Mouse (Mus musculus) effector memory CD4-positive, alpha-beta T cell, adult 5 months (primary cell): Measurements from ENCODE around the gene Olfr965. TPM values are rescaled to one million over a fixed set of nuclear protein-coding genes. Genes with fewer than 3 reads are reported as not detected.

ENCODE experiments used
- polyA plus RNA-seq: library from polyadenylated mRNA; unstranded; fragments of 100-300 nt; shearing (Covaris generic); gene quantifications from one replicate; pipeline ENCODE4 v1.2.1, GENCODE M21; 2017

Gene Olfr965
- not detected for polyA plus RNA-seq

DNA sequence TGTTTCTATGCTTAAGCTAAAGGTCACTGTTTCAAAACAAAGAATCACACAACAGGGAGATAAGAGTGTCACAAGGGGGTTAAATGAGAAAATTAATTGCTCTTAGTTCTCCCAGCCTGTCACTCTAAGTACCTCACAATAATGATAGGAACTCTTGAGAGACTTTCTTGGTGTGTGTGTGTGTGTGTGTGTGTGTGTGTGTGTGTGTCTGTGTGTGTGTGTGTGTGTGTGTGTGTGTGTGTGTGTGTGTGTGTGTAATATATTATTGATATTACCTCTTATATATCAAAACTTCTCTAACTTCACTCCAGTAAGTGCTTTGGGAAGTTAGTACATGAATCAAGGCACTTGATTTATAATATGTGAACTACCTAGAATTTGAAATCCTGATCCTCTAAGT is at the start of gene Olfr965:
Gene Olfr965 (plus strand): TSS at position 301 of the 400 bp plus-strand sequence.

DNA sequence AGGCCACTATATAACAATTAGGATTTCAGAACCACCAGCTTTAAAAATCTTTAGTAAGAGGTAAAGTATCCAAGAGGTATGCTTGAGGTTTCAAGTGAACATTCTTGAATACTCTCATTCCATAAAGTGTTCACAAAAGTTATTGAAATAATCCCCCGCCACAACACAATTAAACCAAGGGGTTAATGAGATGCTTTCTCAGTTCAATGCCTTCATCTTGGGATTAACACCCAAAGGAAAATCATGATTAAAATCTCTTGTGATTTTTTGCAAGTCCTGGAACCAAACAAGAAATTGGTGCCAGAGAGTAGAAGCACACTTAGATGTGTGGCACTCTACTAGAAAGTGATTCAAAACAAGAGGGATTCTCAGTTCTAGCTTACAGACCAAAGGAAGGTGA is 44.2 kb upstream of the Olfr965 start, which contains the start of gene Olfr963:
Gene Olfr963 (plus strand): TSS at position 301 of the 400 bp plus-strand sequence.

DNA sequence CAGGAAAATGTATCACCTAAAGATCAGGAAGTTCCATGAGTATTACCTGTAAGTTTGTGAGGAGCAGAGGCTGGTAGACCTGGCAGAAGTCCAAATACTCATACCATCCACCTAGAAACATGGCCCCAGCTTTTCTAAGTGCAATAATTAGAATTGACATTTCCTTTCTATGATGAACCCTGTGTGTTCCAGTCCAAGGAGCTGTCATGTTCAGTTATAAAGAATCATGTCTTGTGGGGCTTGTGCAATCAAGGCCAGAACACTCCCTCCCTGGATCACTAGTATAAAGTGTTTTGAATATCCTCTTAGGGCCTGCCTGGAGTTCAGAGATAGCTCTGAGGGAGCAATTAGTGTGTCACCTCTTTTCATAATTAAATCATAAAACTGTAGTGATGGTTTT is 4.1 kb upstream of the Olfr965 start, which contains the start of gene Olfr149:
Gene Olfr149 (minus strand): TSS at position 101 of the 400 bp plus-strand sequence.

DNA sequence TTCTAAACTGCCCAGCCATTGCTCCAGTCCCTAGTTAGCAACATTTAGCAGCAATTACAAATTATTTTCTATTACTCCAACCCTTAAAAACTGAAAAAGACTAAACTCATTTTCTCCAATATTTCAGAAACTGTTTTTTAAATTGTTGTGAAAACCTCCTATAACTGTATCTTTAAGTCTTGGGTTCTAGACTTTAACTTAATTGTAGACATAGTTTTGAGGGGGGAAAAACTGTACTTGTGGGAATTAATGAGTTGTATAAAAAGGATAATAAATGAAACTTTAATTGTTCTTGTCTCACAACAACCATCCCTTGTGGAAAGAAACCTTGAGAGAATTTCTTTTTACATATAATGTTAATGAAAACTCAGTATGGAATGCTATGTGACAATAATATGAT is 19.5 kb downstream of the Olfr965 start, which contains the start of gene Olfr150:
Gene Olfr150 (plus strand): TSS at position 301 of the 400 bp plus-strand sequence.

DNA sequence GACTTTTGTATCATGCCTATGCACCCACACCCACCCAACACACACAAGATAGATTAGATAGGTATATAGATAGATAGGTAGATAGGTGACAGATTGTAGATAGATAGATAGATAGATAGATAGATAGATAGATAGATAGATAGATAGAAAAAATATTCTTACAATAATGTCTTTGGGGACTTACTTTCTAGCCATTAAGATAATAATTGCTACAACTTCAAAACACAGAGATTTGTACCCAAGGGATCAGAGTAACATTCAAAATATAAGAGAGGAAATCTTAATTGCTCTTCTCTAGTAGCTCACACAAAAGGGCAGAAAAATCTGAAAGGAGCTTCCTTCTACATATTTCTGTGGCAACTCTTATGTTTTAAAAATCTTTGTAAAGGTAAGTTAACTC is 34.8 kb downstream of the Olfr965 start, which contains the start of gene Olfr967:
Gene Olfr967 (plus strand): TSS at position 301 of the 400 bp plus-strand sequence.

Other genes starting within 250 kb of the Olfr965 start
- not detected for gene Olfr955, start 239.4 kb upstream of the Olfr965 start, polyA plus RNA-seq
- not detected for gene Olfr44, start 217.4 kb upstream of the Olfr965 start, polyA plus RNA-seq
- gene Olfr957, start 195.5 kb upstream of the Olfr965 start, polyA plus RNA-seq: not detected
- 0.40 TPM for gene Olfr958, start 157.3 kb upstream of the Olfr965 start, polyA plus RNA-seq
- not detected for gene Olfr959, start 135.8 kb upstream of the Olfr965 start, polyA plus RNA-seq
- gene AW551984, start 107.0 kb upstream of the Olfr965 start, polyA plus RNA-seq: not detected
- not detected for gene Olfr148, start 100.7 kb upstream of the Olfr965 start, polyA plus RNA-seq
- not detected for gene Olfr960, start 90.0 kb upstream of the Olfr965 start, polyA plus RNA-seq
- not detected for gene Olfr961, start 66.3 kb upstream of the Olfr965 start, polyA plus RNA-seq
- not detected for gene Olfr963, start 44.1 kb upstream of the Olfr965 start, polyA plus RNA-seq
- not detected for gene Olfr149, start 4.2 kb upstream of the Olfr965 start, polyA plus RNA-seq
- gene Olfr150, start 19.6 kb downstream of the Olfr965 start, polyA plus RNA-seq: not detected
- gene Olfr967, start 34.9 kb downstream of the Olfr965 start, polyA plus RNA-seq: not detected
- not detected for gene Olfr968, start 71.9 kb downstream of the Olfr965 start, polyA plus RNA-seq
- not detected for gene Olfr969, start 79.6 kb downstream of the Olfr965 start, polyA plus RNA-seq
- gene Olfr970, start 97.5 kb downstream of the Olfr965 start, polyA plus RNA-seq: not detected
- gene Olfr971, start 125.5 kb downstream of the Olfr965 start, polyA plus RNA-seq: not detected
- not detected for gene Olfr972, start 155.1 kb downstream of the Olfr965 start, polyA plus RNA-seq
- gene Olfr229, start 196.0 kb downstream of the Olfr965 start, polyA plus RNA-seq: not detected
- gene Olfr974, start 226.1 kb downstream of the Olfr965 start, polyA plus RNA-seq: 0.14 TPM
- not detected for gene Olfr975, start 240.7 kb downstream of the Olfr965 start, polyA plus RNA-seq
- not detected for gene Olfr976, start 249.8 kb downstream of the Olfr965 start, polyA plus RNA-seq